Mouse (Mus musculus) stomach, postnatal 0 days (tissue): ENCODE measurements around the gene Rft1.

Experiments used
- CTCF ChIP-seq: IDR thresholded peaks from 2 replicates; pipeline ENCODE4 v1.5.1; 2016; ENCODE audit warnings: antibody characterized with exemption, low read depth, mild to moderate bottlenecking, moderate library complexity
- EP300 ChIP-seq: optimal IDR thresholded peaks from 2 replicates; pipeline ENCODE3; 2016; ENCODE audit warnings: antibody characterized with exemption

- no peak for TF ChIP-seq EP300
- TF ChIP-seq CTCF = no peak
These were observed 20.8 kb downstream of the Rft1 start for GRCm38 (mm10) chr14:30674947-30675346.
